Mouse (Mus musculus) thymus, adult 2 months (tissue): ENCODE data around the gene Paqr3. TPM values are rescaled to one million over a fixed set of nuclear protein-coding genes. Genes with fewer than 3 reads are reported as not detected.

ENCODE experiments used
- DNase-seq: peaks from one replicate; pipeline ENCODE4 v3.0.0; 2021
- H3K27ac ChIP-seq: fragments of 200-500 bp; 2 replicates; pipeline ENCODE4 v1.5.1; 2012; ENCODE audit warnings: low read length, control low read depth; ENCODE audit not compliant: control insufficient read depth, insufficient read depth
- H3K27me3 ChIP-seq: fragments of 200-500 bp; 2 replicates; pipeline ENCODE4 v1.6.1; 2012; ENCODE audit warnings: mild to moderate bottlenecking, low read length, moderate library complexity, mixed read lengths; ENCODE audit not compliant: control insufficient read depth, insufficient read depth
- H3K36me3 ChIP-seq: fragments of 200-500 bp; 2 replicates; pipeline ENCODE4 v1.6.1; 2012; ENCODE audit warnings: mild to moderate bottlenecking, low read length, moderate library complexity; ENCODE audit not compliant: control insufficient read depth, insufficient read depth
- H3K4me1 ChIP-seq: fragments of 200-500 bp; replicated peaks from 2 replicates; pipeline ENCODE4 v1.6.1; 2012; ENCODE audit warnings: low read length; ENCODE audit not compliant: control insufficient read depth, insufficient read depth
- H3K4me3 ChIP-seq: fragments of 200-500 bp; 2 replicates; pipeline ENCODE4 v1.5.1; 2012; ENCODE audit warnings: mild to moderate bottlenecking, low read length, control low read depth, moderate library complexity; ENCODE audit not compliant: control insufficient read depth, insufficient read depth
- CTCF ChIP-seq: fragments of 200-500 bp; IDR thresholded peaks from 2 replicates; pipeline ENCODE4 v1.5.1; 2012; ENCODE audit warnings: mild to moderate bottlenecking, control low read depth, low read length, moderate library complexity, borderline replicate concordance; ENCODE audit not compliant: control insufficient read depth, poor library complexity, insufficient read depth; ENCODE audit errors: extremely low read depth
- POLR2A ChIP-seq: fragments of 200-500 bp; IDR thresholded peaks from 2 replicates; pipeline ENCODE4 v1.6.1; 2012; ENCODE audit warnings: mild to moderate bottlenecking, low read length, control low read depth, moderate library complexity; ENCODE audit not compliant: control insufficient read depth, poor library complexity, insufficient read depth; ENCODE audit errors: extremely low read depth
- WGBS: fragments of 180-500 bp; shearing (Covaris S2); methylation state at CpG from one replicate; pipeline ENCODE4 v1.1.7; 2018; 5-methylcytosine and 5-hydroxymethylcytosine counted together
- polyA plus RNA-seq: library from polyadenylated mRNA; depleted of rRNA; stranded (reverse); fragments of >200 nt; gene quantifications from 2 replicates; pipeline ENCODE4 v1.2.3, GENCODE M21; 2012

The Paqr3 gene
- polyA plus RNA-seq, 1 experiment: 3.3 TPM

GRCm38 (mm10) chr5:97097631-97098041 lies 13.8 kb downstream of the Paqr3 start:
- Histone ChIP-seq H3K4me3 (no peak overlapping the region), H3K4me1 (no peaks in the 10 kb centered on the region), H3K36me3 (no peaks in the 10 kb centered on the region), H3K27me3 (no peaks in the 10 kb centered on the region), H3K27ac (no peak overlapping the region)
- DNase-seq: no peak
- 94% methylated on average over 9 of the region's 9 CpGs for WGBS
- TF ChIP-seq CTCF: no peak
- TF ChIP-seq POLR2A: no peak

DNA sequence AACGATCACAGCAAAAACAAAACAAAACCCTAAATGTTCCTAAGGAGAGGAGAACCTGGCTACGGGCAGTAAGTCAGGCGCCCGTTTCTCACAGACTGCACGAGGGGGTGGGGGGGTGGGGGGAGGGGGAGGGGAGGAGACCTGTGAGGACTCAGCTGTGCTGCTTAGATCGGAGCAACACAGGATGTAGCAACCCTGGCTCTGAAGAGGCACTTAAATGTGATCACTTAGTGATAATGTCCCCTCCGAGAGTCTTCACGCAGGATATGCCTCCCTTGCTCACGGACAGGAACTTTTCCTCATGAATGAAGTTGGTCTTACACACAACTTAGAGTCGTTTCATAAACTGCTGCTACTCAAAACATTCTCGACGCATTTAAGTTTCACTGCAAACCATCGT lies 16.1 kb downstream of the Paqr3 start:
- TF ChIP-seq POLR2A (no peak), CTCF (no peak)
- Histone ChIP-seq H3K4me3 (no peak overlapping the region), H3K27me3 (no peaks in the 10 kb centered on the region), H3K36me3 (no peaks in the 10 kb centered on the region), H3K4me1 (no peaks in the 10 kb centered on the region), H3K27ac (no peak overlapping the region)
- 62% methylated on average over 13 of the region's 13 CpGs for WGBS
- no peak for DNase-seq

DNA sequence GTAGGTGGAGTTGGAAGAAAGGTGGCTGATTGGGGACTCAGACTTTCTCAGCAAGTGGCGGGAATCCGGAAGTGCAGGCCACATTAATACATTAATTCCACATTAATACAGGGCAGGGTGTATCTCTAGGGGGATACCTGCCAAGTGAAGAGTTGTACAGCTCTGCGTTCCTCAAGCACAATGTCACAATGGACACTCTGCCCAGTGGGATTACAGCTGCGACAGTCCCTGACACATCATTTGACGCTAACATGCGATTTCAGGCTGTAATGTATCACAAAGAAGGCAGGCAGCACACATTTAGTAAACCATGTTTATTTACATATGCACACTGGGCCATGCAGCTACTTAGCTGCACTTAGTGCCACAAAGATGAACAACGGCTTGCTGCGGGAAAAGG lies 18.4 kb downstream of the Paqr3 start:
- Histone ChIP-seq H3K27me3 (no peaks in the 10 kb centered on the region), H3K27ac (no peak overlapping the region), H3K4me3 (no peak overlapping the region), H3K4me1 (no peaks in the 10 kb centered on the region), H3K36me3 (peaks cover 11% of the 10 kb centered on the region)
- no peak for DNase-seq
- 97% methylated on average over 8 of the region's 8 CpGs for WGBS
- TF ChIP-seq CTCF (no peak), POLR2A (no peak)

DNA sequence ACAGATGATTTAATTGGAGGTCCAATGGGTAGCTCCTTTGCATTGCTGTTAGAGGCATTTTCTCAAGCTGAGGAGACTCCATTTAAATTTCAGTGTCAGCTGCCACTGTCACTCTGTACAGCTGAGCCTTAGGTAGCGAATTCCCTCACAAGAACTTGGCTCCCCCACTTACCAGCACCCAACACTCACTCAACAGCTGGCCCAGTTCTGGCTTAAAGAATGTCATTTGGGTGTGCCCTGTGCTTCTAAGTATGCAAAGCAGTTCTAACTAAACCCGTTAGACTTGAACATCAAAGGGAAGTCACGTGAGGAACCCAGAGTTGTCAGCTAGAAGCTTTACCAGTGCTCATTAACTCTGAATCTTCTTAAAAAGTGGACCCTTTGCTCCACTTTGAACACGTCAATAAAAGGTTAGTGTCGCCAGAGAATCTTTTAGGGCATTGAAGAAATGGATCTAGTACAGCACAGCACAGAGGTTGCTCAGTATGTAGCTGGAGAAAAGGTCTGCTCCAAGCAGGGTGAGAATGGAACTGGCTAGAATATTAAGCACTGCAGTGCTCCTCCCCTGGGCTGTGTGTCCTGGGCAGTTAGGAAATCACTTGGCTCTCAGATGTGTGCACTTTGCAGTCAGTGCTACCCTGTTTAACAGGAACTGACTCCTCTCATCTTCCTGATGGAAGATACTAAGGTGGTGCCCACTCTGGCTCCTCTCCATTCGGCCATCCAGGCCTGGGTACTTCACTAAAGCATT lies 21.2 kb downstream of the Paqr3 start:
- no peak for TF ChIP-seq POLR2A
- TF ChIP-seq CTCF: no peak

DNA sequence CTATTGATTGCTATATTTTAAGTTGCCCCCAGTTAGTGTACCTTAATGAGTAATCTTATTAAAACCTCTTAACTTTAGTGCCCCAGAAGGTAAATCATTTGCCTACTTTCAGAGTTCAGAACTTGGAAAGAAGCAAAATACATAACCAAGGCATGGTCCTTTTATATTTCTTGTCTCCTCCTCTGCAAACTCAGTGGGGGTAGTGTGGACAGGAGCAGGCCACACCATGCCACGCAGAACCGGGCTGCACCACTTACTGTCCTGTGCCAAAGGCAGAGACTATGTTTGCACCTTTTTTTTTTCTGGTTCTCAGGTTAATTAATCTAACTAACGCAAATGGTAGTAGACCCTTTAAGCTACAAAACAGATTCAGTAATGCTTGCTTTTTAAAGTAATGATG lies 22.0 kb downstream of the Paqr3 start:
- no peak for DNase-seq
- H3K4me1 ChIP-seq: no peaks in the 10 kb centered on the region
- peaks cover 30% of the 10 kb centered on the region for H3K36me3 ChIP-seq
- TF ChIP-seq POLR2A (no peak), CTCF (no peak)
- H3K27me3 ChIP-seq: no peaks in the 10 kb centered on the region
- WGBS: 99% methylated on average over 3 of the region's 3 CpGs
- H3K27ac ChIP-seq: no peak overlapping the region
- no peak overlapping the region for H3K4me3 ChIP-seq

More for the DNA sequence above, 21.2 kb downstream of the Paqr3 start:
- Histone ChIP-seq H3K4me3 (no peak overlapping the region), H3K36me3 (peaks cover 30% of the 10 kb centered on the region), H3K4me1 (no peaks in the 10 kb centered on the region), H3K27me3 (no peaks in the 10 kb centered on the region), H3K27ac (no peak overlapping the region)
- no peak for DNase-seq
- 90% methylated on average over 6 of the region's 6 CpGs for WGBS

DNA sequence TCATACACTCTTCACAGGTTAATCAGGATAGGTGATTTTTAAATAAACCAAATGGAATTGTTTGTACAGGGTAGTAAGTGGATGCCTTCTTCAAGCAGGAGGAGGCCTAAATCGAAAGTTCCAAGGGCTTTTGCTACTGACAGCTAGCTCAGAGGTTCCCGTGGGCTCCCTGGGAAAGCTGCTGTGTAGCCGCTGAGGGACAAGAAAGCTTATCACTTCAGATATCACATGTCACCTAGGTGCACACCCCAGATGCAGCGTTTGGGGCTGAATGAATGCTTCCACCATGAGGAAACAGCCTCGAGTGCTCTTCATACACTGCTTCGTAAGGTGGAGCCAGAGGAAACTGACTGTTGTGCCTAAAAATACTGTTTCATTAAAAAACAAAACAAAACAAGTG lies 23.2 kb downstream of the Paqr3 start:
- TF ChIP-seq CTCF: no peak
- TF ChIP-seq POLR2A: no peak
- H3K4me1 ChIP-seq: no peaks in the 10 kb centered on the region
- no peak for DNase-seq
- peaks cover 30% of the 10 kb centered on the region for H3K36me3 ChIP-seq
- no peak overlapping the region for H3K4me3 ChIP-seq
- H3K27me3 ChIP-seq: no peaks in the 10 kb centered on the region
- 95% methylated on average over 6 of the region's 6 CpGs for WGBS
- no peak overlapping the region for H3K27ac ChIP-seq

DNA sequence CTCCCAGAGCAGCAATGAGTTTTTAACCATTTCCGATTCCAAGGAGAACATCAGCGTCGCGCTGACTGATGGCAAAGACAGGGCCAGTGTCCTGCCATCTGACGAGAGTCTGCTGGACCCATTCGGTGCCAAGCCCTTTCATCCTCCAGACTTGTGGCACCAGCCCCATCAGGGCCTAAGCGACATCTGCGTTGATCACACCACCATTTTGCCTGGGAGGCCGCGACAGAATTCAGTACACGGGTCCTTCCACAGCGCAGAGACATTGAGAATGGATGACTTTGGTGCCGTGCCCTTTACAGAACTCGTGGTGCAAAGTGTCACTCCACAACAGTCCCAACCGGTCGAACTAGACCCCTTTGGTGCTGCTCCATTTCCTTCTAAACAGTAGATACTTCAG lies 23.6 kb downstream of the Paqr3 start:
- no peak overlapping the region for H3K27ac ChIP-seq
- no peaks in the 10 kb centered on the region for H3K27me3 ChIP-seq
- no peak overlapping the region for H3K4me3 ChIP-seq
- peaks cover 30% of the 10 kb centered on the region for H3K36me3 ChIP-seq
- no peaks in the 10 kb centered on the region for H3K4me1 ChIP-seq
- DNase-seq: no peak
- no peak for TF ChIP-seq CTCF
- TF ChIP-seq POLR2A: no peak
- WGBS: 97% methylated on average over 16 of the region's 16 CpGs

GRCm38 (mm10) chr5:97087030-97087630 lies 24.3 kb downstream of the Paqr3 start:
- WGBS: 94% methylated on average over 24 of the region's 24 CpGs
- Histone ChIP-seq H3K27ac (no peak overlapping the region), H3K4me3 (no peak overlapping the region), H3K36me3 (peaks cover 30% of the 10 kb centered on the region), H3K4me1 (no peaks in the 10 kb centered on the region), H3K27me3 (no peaks in the 10 kb centered on the region)
- no peak for DNase-seq
- no peak for TF ChIP-seq CTCF
- no peak for TF ChIP-seq POLR2A
